Mouse (Mus musculus): ENCODE results near the gene Rbms3. TPM values are rescaled to one million over a fixed set of nuclear protein-coding genes. Genes with fewer than 3 reads are reported as not detected.
A peak's percentile ranks its signal among the peaks of the same experiment; 100 is the strongest.

Rbms3 gene
- total RNA-seq, 2 experiments from 2014 or later = 19.8 to 27.8 TPM

DNA sequence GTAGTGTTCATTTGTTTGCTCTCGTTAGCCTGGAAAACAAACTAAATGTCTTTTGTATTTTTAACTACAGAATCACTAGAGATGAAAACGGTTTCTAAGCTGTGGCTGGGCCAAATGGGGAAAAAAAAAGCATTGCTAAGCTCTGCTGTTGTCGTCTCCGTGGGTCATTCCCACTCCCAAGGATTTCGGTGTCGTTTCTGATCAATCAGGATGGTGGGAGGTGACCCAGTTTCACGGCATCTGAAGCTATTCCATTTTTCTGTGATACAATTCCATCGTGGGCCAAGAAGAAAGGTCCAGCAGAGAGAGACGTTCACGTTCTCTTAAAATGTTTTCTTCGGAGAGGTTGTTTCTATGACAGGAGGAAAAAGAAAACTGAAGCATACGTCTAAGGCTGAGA lies 354.9 kb downstream of the Rbms3 start:
- no peak for DNase-seq (ENCODE audit: low spot score in 2 of 2)

DNA sequence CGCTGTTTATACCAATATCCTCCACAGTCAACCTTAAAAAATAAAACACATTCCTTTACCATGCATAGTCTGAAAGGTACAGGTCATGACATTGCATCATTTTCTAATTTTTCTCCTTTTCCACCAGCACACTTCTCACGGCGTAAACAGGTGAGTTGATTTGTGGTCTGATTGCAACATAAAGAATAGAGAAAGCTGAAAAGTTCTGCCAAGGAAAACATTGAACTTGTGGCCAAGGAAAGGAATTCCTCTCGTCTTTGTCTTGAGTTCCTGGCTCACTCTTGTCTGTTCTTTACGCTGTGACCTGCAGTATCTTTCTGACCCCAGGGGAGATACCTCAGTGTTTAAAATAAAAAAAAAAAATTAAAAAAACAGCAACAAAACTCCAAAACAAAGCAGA lies 370.1 kb downstream of the Rbms3 start:
- no peak for DNase-seq (ENCODE audit: low spot score in 2 of 2)

DNA sequence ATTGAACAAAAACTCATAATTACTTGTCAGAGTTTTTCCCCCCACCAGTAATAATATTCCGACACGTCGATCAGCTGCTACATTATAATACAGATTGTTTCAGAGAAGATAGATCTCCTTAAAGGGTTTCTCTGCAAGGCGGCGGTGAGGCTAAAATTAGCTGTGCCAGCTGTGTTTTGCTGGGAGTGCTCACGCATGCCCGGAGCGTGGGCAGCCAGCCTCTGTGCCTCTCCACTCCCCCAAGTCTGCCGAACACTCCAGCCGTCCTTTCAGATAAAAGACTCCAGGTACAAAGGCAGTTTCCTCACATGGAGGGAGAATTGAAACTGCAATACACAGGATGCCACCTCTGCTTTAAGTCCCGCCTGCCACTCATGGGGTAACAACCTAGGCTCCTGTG lies 376.4 kb downstream of the Rbms3 start:
- no peak for DNase-seq (ENCODE audit: low spot score in 2 of 2)

DNA sequence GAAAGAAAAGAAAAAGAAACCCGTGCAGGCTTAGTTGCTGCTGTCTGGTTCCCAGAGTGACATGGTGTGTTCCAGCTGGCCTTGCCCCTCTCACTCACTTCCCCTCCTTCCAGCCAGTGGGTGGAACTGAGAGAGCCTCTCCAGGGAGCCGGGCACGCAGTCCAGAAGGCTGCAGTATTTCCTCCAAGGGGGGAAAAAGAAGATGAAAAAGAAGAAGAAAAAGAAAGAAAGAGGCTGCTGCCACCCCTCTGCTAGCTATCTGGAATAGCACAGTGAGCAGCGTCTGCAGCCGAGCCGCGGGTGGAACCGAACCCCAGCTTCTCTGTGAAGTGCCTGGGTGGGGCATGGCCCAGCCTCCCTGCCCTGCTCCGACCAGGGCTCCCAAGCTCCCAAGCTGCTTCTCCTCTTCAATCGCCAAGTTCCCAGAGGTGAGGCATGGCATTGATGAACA lies 377.3 kb downstream of the Rbms3 start:
- DNase-seq (ENCODE audit: low spot score in 2 of 2) = peak; percentile 34 to 38

DNA sequence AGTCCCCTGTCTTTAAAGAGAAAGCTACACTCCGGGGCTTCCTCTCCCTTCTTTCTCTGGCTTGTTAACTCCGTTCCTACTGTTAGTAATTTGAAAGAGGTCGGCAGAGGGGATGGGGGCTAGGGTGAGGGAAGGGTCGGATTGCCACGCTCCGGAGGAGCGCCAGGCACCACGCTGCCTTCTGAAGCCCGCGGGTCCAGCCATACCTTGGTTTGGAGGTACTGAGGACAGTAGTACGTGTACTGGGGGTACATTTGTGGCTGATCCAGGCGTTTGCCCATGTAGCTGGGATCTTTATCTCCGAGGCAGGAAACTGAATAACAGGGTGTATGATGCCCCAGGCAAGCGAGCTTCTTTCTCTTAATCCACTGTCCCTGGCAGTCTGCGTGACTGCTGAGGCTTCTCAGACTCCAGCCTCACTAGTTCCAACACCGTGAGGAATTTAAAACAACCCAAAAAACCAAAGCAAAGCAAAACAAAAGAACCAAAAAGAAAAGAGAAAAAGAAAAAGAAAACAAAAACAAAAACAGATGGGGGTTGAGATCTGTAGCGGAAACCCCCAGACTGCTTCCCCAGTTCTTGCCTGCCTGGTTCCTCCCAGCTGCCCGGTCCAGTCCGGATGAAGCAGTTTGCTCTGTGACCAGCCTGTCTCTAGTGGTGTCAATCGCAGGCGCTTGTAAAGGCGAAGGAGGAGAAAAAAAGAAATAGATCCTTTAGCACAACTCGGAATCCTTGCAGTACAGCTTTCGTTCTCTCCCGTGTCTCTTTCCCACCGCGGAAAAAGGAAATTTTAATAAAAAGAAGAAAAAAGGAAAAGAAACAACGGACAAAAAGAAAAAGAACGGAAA lies 378.0 kb downstream of the Rbms3 start:
- DNase-seq (ENCODE audit: low spot score in 2 of 2) = peak; percentile 30 to 31

DNA sequence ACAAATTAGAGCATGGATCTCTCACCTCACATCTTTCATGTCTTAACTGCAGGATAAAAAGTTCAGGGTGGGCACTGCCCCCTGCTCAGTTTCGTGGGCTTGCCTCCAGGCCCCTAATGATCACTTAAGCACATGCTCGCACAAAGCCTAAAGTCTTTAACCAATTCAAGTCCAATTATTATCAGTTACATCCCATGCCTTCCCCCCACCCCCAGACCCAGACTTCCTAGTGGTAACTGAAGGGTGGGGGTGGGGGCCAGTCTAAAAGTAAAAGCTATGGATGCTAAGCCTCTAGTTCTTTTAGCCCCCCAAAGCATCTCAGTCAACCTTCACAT lies 378.9 kb downstream of the Rbms3 start:
- DNase-seq (ENCODE audit: low spot score in 2 of 2) = no peak

DNA sequence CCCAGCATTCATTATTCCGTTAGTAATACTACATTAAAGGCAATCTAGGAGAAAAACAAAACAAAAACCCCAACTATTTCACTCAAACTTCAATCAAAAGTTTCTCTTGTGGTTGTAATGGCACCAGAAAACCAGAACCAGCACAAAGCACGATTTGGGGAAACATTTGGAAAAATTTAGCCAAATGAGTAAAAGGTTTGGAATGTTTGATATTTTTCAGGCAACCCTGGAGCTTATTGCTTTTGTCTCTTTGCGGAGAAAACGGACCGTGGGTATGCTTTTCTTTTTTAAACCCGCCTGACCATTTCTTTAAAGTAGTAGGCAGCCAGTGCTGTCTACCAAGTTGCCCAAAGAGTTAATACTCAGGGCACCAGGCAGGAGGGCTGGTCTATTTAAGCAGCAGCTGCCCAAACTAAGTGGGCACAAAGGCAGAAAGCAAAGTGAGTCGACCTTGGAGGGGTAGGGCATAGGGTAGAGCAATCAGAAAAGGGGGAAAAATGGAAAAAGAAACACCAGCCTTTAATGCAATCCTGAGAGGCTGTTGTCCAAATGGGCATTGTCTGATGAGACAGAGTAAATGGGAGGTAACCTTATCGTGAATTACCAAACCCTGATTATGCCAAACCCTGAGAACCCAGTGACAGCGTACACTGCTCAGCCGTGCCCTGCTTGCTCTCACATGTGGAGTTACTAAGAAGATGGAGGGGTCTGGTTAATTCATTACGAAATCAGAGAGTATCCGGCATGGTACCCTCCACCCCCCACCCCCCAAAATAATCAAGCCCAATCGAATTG lies 379.5 kb downstream of the Rbms3 start:
- no peak for DNase-seq (ENCODE audit: low spot score in 2 of 2)

DNA sequence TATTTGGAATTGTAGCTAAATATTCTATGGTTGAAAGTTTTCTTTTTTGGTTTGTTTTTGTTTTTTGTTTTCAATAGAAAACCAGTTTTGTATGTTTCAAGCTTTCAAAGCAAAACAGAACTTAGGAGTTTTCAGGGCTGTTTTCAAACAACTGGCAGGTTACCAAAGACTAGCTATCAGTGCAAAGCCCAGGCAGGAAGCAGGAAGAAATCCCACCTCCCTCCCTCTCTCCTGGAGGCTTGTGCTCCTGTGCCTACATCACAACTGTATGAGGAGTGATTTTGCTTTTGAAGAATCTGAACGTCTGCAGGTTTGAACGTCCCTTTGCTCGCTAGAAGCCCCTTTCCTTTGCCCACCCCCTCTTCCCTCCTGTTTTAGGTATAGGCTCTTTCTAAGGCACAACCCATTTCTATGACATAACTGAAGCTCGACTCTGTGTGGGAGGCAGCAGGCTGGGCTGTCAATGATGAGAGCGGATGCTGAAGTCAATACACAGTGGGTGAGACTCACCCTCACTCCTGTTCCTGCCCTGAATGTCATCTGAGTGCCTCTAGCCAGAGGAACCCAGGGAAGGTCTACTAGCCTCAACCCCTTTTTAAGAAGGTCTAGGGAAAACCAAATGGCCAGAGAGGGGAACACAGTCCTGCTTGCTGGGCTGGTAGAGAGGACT lies 382.3 kb downstream of the Rbms3 start:
- no peak for DNase-seq (ENCODE audit: low spot score in 2 of 2)

DNA sequence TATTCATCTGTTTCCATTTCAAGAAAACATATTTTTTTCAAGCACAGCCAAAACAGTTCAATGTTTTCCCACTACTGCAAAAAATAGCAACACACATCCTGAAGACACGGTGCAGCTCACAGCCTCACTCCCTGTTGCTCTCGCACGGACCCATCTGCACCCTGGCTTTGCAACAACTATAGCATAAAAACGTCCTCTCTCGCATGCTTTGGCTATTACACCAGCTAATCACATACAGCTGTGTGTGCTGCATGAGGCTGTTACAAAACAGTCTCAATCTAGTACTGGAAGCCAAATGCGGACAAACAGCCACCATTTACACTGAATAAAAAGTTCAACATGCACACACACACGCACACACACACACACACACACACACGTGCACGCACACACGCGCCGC lies 383.5 kb downstream of the Rbms3 start:
- DNase-seq (ENCODE audit: low spot score in 2 of 2) = no peak

DNA sequence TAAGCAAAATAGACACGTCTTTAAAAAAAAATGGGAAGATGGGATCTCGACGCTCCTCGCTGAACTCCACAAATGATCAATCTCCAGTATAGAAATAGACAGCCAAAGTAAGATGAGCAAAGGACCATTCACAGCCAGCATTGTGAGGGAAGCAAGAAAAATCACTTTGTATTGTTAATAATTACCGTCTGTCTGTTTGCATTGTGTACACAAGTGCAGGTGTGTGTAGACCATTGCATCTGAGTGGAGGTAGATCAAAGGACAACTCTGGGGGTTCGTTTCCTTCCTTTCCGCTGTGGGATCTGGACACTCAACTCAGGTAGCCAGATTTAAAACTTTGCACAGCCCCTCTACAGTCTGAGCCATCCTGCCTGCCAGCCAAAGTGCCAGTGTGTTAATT lies 386.3 kb downstream of the Rbms3 start:
- no peak for DNase-seq (ENCODE audit: low spot score in 2 of 2)

DNA sequence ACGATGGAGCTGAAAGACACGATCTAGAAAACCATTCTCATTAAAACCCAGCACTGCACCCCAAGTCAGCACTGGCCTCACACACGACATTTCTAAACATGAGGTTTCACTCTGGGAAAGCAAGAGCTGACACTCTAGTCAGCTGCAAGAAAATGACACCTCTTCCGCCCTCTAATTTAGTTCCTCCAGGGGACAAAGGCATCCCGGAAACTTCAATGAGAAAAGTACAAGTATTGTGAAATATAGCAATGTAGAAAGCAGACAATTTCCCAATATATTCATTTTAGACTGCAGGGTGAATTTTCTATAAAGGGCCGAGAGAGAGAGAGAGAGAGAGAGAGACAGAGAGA lies 395.0 kb downstream of the Rbms3 start:
- DNase-seq (ENCODE audit: low spot score in 2 of 2) = no peak

DNA sequence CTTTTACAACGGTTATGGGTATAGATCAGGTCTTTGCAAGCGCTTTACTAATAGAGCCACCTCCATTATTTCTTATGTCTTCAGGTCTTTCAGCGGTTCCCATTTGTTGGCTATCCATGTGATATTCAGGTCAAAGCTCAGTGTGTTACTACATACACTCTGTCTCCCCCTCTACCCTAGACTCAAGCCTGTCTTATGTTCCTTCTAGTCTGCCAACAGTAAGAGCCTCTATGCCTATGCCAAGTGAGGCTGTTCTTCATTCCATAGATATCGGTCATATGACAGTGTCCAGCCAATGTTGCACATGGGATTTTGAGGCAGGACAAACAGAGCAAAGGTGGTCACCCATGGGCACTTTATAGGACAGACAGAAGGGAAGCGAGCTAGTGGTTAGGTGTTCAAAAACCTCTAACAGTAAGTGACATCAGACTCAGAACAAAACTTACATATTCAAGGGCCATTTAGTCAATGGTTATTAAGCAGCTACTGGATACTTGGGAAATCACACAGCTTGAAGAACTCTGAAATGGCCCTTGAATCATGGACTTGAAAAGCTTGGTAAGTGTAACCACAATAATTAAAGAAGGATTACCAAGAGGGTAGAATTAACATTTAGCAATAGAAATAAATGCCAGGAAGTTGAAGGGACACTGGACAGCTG lies 395.5 kb downstream of the Rbms3 start:
- no peak for DNase-seq (ENCODE audit: low spot score in 2 of 2)

DNA sequence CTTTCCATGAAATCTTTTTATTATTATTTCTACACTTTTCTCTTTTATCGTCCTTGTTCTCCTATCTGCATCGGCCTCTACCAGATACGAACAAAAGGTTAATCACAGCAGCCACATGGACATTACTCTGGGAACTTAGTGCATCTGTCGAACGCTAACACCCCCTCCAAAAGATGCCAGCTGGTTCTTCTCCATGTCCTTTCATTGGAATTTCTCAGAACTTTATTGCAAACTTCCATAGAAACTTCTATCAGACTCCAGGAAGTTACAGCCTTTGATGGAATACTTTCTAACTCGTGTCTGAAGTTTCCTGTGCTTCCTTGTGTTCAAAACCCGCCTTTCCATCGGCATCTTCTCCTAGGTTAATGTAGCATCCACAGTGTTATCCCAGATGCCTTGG lies 407.0 kb downstream of the Rbms3 start:
- DNase-seq (ENCODE audit: low spot score in 2 of 2) = no peak

DNA sequence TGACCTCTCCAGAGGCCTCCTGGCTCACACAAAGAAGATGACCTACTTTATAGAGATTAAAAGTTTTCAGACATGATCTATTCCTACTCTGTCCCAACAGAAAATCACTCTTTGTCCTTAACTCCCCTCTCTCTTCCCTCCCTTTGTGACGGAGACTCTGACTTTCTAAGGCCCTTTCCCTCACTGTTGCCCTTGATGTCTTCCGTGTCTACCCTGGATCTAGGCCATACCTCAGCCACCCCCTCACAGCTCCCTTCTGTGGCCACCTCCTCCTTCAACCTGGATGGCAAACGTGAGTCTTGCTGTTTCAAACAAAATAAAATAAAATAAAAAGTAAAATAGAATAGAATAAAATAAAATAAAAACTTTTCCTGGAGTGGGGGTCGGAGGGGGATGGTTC lies 408.2 kb downstream of the Rbms3 start:
- DNase-seq (ENCODE audit: low spot score in 2 of 2) = no peak

DNA sequence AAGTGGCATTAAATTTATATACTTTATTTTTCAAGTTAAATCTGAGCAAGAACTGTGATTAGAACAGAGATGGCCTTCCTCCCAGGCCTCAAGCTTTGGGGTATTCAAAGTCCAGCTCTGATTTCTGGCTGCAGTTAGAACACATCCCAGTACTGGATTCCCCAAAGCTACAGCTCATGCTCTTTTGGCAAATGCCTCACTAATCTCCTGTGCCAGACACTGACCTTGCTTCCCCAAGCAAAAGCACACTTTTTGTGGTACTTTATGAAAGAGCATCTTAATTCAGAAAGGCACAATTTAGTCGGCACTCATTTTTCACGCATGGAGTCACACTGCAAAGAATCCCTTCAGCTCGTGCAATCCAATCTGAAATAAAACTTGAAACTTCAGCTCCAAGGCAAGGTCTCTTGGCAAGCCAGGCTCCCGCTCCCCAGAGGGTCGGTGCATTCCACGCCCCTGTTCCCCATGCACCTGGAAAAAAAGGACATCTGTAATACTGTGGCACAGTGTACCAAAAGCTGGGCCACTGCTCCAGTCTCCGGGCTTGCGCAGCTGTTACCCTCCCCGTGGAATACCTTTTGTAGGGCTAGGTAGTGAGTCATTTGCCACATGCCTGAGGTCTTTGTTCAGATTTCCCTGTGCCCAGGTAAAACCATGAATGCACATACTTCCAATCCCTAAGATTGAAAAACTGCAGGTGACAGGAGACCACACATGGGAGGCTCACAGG lies 413.5 kb downstream of the Rbms3 start:
- DNase-seq (ENCODE audit: low spot score in 2 of 2) = no peak

DNA sequence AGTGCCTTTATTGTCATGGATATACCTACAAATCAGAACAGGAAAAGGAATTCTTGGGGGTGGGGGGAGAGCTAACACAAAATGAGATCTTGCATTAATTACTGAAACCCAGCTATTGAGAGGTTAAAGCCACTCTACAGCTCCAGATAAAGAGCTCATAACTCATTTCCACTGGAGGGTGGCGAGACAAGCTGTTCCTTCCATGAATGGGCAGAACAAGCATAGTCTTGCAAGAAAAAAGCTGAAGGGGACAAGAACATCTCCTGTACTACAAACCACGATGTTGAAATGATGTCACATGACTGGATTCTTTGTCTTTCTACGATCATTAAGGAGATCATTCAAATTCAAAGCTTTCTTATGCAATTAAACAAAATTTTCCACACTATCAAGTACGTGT lies 417.7 kb downstream of the Rbms3 start:
- DNase-seq (ENCODE audit: low spot score in 2 of 2) = no peak

DNA sequence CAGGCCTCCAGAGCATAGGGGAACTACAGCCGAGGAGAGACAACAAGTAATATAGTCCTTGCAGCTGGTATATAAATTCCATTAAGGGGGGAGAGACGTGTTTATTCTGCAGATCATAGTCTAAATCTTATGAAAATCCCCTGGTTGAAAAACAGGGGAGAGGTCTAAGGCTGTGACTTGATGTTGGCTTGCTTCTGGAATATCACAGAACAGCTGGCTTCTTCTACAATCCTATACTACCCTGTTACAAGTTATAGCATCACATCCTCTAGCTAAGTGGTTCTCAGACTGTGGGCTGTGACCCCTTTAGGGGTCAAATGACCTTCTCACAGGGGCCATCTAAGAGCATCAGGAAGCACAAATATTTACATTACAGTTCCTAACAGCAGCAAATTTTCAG lies 419.4 kb downstream of the Rbms3 start:
- no peak for DNase-seq (ENCODE audit: low spot score in 2 of 2)

DNA sequence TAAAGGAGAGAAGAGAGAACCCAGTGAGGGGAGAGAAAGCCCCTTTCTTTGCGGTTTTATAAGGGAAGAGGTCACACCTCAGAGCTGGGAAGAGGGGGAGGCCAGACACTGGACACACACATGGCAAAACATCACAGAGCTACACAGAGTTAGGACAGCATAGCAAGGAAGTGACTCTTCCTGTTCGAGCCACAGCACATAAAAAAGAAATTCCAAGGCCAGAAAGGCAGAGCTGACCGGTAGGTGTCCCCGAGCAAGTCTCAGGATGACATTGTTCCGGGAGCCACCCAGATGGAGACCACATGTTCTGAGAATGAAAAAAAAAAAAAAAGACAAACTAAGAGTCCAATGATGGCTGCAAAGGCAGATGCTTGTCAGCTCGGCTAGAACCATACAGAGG lies 424.3 kb downstream of the Rbms3 start:
- DNase-seq (ENCODE audit: low spot score in 2 of 2) = no peak

DNA sequence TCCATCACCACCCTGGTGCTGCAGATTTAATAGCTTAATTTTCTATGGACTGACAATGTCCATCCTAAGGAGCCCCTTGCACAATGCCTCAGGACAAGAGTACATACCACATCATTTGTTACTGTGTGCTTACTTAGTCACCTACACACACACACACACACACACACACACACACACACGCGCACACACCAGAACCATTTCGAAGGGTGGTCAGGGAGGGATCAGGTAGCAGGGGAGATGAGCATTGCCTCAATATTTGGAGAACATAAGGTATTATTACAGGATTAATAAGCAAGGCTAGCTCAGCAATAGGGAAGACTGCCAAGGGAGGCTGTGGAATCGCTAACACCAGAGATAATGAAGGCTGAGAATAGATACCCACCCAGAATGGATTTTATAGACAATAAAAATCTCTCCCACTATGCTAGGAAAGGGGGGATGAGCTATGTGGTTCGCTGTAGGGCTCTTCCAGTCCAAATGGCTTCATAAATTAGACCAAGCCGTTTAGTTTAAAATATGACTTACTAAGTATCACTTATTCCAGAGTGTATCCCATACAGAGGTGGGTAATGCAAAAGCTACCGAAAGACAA lies 429.6 kb downstream of the Rbms3 start:
- no peak for DNase-seq (ENCODE audit: low spot score in 2 of 2)

DNA sequence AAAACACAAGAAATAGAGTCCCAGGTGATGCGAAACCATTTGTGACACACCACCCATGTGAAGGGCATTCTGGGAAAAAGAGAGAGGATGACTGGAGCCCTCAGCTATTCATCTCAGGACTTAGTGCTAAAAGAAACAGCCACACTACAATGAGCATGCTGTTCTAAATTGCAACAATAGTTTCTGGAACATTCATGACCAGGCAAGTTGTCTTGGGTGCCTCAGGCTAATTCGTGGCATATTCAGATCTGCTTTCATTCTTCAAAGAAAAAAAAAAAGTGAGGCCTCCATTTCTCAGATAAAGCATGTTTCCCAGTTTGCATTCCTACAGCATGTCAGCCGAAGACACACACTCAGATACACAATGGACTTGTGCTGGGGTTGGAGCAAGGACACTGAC lies 432.2 kb downstream of the Rbms3 start:
- DNase-seq (ENCODE audit: low spot score in 2 of 2) = no peak

Data from adrenal gland, adult 18-20 months (tissue).